Mouse (Mus musculus) gastrocnemius, postnatal 4 days (tissue): ENCODE measurements around the gene 5730507C01Rik. TPM values are rescaled to one million over a fixed set of nuclear protein-coding genes. Genes with fewer than 3 reads are reported as not detected.
A peak's percentile ranks its signal among the peaks of the same experiment; 100 is the strongest.
"Not testable (repeated sequence)": the region's sequence is repeated elsewhere in the genome, so short reads cannot be mapped to it uniquely, and the experiment has no call there.

Experiments used
- DNase-seq, 2 experiments: peaks; one replicate each; pipeline ENCODE4 v3.0.0; 2021 to 2022; ENCODE audit warnings: low spot score in 2 of 2, mixed read lengths in 2 of 2
- long read RNA-seq, 2 experiments: library from polyadenylated mRNA; stranded (forward); transcript quantifications; one replicate each; pipeline ENCODE4 v2.0.0; 2021
- total RNA-seq, 2 experiments: library from RNA; stranded (reverse); gene quantifications; 2 replicates each; pipeline ENCODE4 v1.2.3; 2021

The 5730507C01Rik gene
- total RNA-seq: under 1 TPM; 0.52 to 0.65 TPM
- long read RNA-seq, experiment 1: 0 reads
- long read RNA-seq, experiment 2, partial matches to known transcripts: 0 of 1 reads
- long read RNA-seq, experiment 2, other reads (novel, unspliced or antisense): 0 of 1 reads

DNA sequence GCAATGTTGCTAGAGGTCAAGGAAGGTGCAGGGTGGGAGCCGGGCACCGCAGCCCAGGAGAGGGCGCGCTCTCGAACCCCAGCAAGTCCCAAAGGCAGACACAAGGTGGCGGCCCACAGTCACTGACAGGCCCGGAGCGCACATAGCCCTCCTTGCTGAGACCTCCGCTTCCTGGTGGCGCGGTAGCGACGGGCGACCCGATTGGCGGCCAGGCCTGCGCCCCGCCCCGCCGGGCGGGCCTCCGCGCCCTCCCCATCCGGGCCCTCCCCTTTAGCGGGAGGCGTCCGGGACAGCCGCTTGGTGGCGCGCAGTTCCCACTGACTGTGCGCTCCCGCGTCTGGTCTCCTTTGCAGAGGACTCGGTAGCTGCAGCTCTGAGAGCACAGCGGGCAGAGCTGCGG lies at the start of gene 5730507C01Rik:
5730507C01Rik (plus strand) TSS at position 340 of the 400 bp plus-strand sequence.
- DNase-seq: peak; percentile 16 to 22

DNA sequence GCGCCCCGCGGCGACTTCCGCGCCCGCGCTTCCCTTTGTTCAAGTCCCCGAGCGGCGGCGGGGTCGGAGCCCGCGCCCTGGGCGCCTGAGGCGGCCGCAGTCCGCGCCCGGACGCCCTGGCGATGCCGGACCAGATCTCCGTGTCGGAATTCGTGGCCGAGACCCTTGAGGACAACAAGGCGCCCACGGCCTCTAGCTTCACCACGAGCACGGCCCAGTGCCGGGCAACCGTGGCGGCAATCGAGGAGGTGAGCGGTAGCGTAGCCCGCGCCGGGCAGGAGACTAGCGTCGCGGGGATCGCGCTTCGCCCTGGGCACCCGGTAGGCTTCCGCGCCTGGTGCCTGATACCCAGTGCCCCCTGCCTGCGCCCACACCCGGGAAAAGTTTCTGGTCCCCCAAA lies 306 bp downstream of the 5730507C01Rik start:
- DNase-seq: not testable (repeated sequence)

DNA sequence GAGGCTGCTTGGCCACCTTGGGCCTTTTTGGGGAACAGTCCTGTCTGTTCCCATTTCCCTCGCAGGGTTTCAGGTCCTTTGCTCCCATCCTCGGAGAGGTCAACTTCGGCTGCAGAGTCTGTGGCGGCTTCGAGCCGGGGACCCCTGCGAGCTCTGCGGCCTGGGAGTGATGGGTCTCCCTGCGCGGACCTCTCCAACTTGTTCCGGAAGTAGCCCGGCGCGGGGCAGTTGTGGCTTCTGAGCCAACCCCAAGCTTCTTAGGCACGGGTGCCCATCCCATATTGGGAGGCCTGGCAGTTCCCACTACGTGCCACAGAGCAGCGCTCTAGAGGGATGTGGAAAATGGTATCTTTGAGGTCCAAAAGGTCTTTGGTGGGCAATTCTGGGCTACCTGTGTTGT lies 767 bp downstream of the 5730507C01Rik start:
- peak in 1 of 2 experiments; percentile 6 for DNase-seq
